Mouse (Mus musculus): ENCODE measurements around the gene Tomm6.

DNA sequence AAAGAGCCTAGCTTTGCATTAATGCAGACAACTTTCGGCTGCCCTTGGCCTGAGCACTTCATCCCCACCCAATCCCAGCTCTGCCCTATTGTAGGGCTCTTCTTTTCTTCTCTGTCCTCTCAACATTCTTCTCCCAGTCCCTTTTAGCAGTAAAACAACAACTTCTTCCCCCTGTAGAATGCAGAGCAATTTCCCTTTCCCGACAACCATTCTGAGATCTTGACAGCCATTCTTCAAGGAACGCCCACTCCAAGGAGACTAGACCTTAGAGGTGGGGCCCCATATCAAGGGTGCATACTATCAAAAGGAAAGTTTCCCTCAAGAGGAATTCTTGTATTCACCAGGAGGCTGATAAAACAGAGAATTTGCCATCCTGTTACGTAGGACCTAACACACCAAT lies 39.2 kb downstream of the Tomm6 start:
- TF ChIP-seq ZC3H11A (IDR thresholded peaks at IDR 0.05; ENCODE audit: borderline replicate concordance, low read depth, low read length) (no peak), CHD2 (IDR thresholded peaks at IDR 0.05; ENCODE audit: low read depth, low read length) (no peak), ZNF384 (IDR thresholded peaks at IDR 0.05; ENCODE audit: low read depth, low read length) (no peak), MAFK (IDR thresholded peaks at IDR 0.05; ENCODE audit: insufficient read depth, low read depth, low read length) (no peak)
